Mouse (Mus musculus) CD4-positive helper T cell, adult 2 months (primary cell): ENCODE data around the gene Fto.
A peak's percentile ranks its signal among the peaks of the same experiment; 100 is the strongest.

ENCODE experiments used
- DNase-seq: peaks from one replicate; pipeline ENCODE4 v3.0.0-alpha.2; 2012; ENCODE audit warnings: low read depth, missing footprints, low spot score

The Fto gene

GRCm38 (mm10) chr8:91390369-91391020, 77.2 kb downstream of the Fto start:
- no peak for DNase-seq

GRCm38 (mm10) chr8:91392261-91392660, 78.9 kb downstream of the Fto start:
- DNase-seq = no peak

GRCm38 (mm10) chr8:91395340-91396055, 82.2 kb downstream of the Fto start:
- peak; percentile 44 for DNase-seq

- no peak for DNase-seq
Observed at GRCm38 (mm10) chr8:91398053-91398452, 84.7 kb downstream of the Fto start.

GRCm38 (mm10) chr8:91402980-91403975, 90.0 kb downstream of the Fto start:
- DNase-seq = no peak

GRCm38 (mm10) chr8:91404311-91404710, 91.0 kb downstream of the Fto start:
- no peak for DNase-seq

- no peak for DNase-seq
Observed at GRCm38 (mm10) chr8:91405099-91405498, 91.8 kb downstream of the Fto start.

GRCm38 (mm10) chr8:91406624-91407290, 93.4 kb downstream of the Fto start:
- DNase-seq = no peak

- no peak for DNase-seq
Observed at GRCm38 (mm10) chr8:91407880-91408279, 94.6 kb downstream of the Fto start.

GRCm38 (mm10) chr8:91410007-91410406, 96.7 kb downstream of the Fto start:
- DNase-seq = no peak

- DNase-seq = no peak
Observed at GRCm38 (mm10) chr8:91424491-91425074, 111.3 kb downstream of the Fto start.

- DNase-seq = no peak
Observed at GRCm38 (mm10) chr8:91425251-91425866, 112.0 kb downstream of the Fto start.

GRCm38 (mm10) chr8:91426496-91426895, 113.2 kb downstream of the Fto start:
- no peak for DNase-seq

GRCm38 (mm10) chr8:91430333-91430940, 117.1 kb downstream of the Fto start:
- no peak for DNase-seq

GRCm38 (mm10) chr8:91436036-91436435, 122.7 kb downstream of the Fto start:
- no peak for DNase-seq

GRCm38 (mm10) chr8:91443911-91444310, 130.6 kb downstream of the Fto start:
- DNase-seq = no peak

GRCm38 (mm10) chr8:91444636-91445410, 131.5 kb downstream of the Fto start:
- no peak for DNase-seq

- DNase-seq = no peak
Observed at GRCm38 (mm10) chr8:91445516-91445915, 132.2 kb downstream of the Fto start.

- DNase-seq = no peak
Observed at GRCm38 (mm10) chr8:91446008-91446407, 132.7 kb downstream of the Fto start.
